Mouse (Mus musculus) forebrain, embryonic 15.5 days (tissue): ENCODE data around the gene Hephl1. TPM values are rescaled to one million over a fixed set of nuclear protein-coding genes. Genes with fewer than 3 reads are reported as not detected.
"Not testable (repeated sequence)": the region's sequence is repeated elsewhere in the genome, so short reads cannot be mapped to it uniquely, and the experiment has no call there.

Source experiments
- ATAC-seq: fragments of 200-750 bp; cut with Nextera tagmentation; replicated peaks from 2 replicates; pipeline ENCODE4 v1.8.0; 2017; ENCODE audit warnings: mild to moderate bottlenecking, moderate TSS enrichment, moderate library complexity
- H3K27ac ChIP-seq: fragments of 300-500 bp; sonication (generic); replicated peaks from 2 replicates; pipeline ENCODE4 v1.5.1; 2015; ENCODE audit warnings: mild to moderate bottlenecking, inconsistent platforms
- H3K27me3 ChIP-seq: fragments of 300-500 bp; sonication (generic); 2 replicates; pipeline ENCODE4 v1.6.1; 2015; ENCODE audit warnings: inconsistent platforms
- H3K36me3 ChIP-seq: fragments of 300-500 bp; sonication (generic); 2 replicates; pipeline ENCODE4 v1.6.1; 2015; ENCODE audit warnings: mild to moderate bottlenecking, inconsistent platforms
- H3K4me1 ChIP-seq: fragments of 300-500 bp; sonication (generic); 2 replicates; pipeline ENCODE4 v1.6.1; 2015; ENCODE audit warnings: inconsistent platforms
- H3K4me2 ChIP-seq: fragments of 300-500 bp; sonication (generic); replicated peaks from 2 replicates; pipeline ENCODE4 v1.6.1; 2015; ENCODE audit warnings: mild to moderate bottlenecking, inconsistent platforms
- H3K4me3 ChIP-seq: fragments of 300-500 bp; sonication (generic); 2 replicates; pipeline ENCODE4 v1.5.1; 2015; ENCODE audit warnings: mild to moderate bottlenecking, inconsistent platforms
- H3K9ac ChIP-seq: fragments of 300-500 bp; sonication (generic); replicated peaks from 2 replicates; pipeline ENCODE4 v1.6.1; 2015; ENCODE audit warnings: mild to moderate bottlenecking, inconsistent platforms
- H3K9me3 ChIP-seq: fragments of 300-500 bp; sonication (generic); 2 replicates; pipeline ENCODE4 v1.6.1; 2016; ENCODE audit warnings: inconsistent platforms
- WGBS: fragments of 180-500 bp; shearing (Covaris S2); methylation state at CpG from one replicate; pipeline ENCODE4 v1.1.7; 2015; ENCODE audit warnings: mixed read lengths; 5-methylcytosine and 5-hydroxymethylcytosine counted together
- polyA plus RNA-seq: library from polyadenylated mRNA; unstranded; fragments of >200 nt; fragmentation: Nextera tagmentation; extraction: Ambion mirVana; gene quantifications from 2 replicates; pipeline ENCODE4 v1.2.1, GENCODE M21; 2015

Hephl1 gene
- polyA plus RNA-seq, 1 experiment from 2014 or later, result not detected

DNA sequence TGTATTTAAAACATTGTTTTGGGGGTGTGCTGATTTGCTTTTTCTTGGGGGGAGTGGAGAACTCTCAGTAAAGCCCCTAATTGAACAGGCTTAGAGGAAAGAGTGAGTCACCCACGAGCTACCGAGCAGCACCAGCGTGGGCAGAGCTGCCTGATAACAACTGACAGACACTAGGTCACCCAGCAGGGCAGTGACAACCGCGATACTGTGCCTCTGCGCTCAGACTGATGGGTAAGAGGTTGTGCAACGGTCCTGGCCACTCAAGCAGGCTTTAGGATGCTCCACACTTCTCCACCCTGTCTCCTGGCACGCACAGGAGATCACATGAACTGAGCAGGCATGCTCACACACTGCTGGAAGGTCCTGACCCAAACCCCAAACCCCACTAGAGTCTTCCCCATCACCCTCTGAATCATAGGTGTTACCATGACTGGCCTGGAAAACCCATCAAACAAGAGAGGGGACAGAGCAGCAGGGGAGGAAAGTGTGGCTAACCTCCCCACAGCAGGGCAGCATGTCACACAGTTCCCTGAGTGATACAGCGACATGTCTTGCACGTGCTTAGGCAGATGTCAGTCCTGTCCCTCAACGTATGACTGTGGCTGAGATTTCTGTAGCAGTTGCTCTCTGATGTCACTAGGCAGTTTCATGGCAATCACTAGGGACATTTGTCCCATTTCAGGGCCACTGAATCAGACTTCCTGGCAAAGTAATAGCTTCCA lies 8.2 kb downstream of the Hephl1 start:
- no peak overlapping the region for H3K4me3 ChIP-seq
- H3K27me3 ChIP-seq, result no peaks in the 10 kb centered on the region
- no peaks in the 10 kb centered on the region for H3K9me3 ChIP-seq
- H3K27ac ChIP-seq, result no peak overlapping the region
- no peaks in the 10 kb centered on the region for H3K4me1 ChIP-seq
- no peak overlapping the region for H3K4me2 ChIP-seq
- no peak for ATAC-seq
- H3K9ac ChIP-seq, result no peak overlapping the region
- no peaks in the 10 kb centered on the region for H3K36me3 ChIP-seq
- WGBS, result 70% methylated on average over 11 of the region's 11 CpGs

DNA sequence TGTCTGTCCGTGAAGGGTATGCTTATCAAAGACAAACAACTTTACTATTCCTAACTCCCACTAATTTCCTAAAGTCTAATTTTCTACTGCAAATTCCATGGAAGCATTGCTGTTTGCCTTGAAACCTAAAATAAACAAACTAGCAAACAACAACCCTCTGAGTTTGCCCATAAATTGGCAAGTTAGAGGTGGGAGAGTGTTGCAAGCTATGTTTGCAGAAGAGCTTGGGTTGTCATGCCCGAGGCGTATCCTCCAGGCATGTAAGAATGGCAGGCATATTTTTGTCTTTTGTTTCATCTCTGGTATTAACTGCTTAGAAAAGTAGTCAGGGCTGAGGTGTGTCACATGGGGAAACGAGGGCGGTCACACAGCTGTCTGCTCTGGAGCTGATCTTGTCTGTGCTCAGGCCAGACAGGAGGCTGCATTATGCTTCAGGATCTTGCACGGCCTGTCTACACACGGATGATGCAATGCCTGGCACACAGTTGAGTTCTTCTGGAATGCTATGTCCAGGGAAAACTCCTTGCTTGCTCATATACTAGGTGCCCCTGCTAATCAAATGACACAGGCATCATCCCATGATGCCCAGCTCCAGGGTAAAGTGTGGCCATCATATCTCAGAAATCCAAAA lies 10.3 kb downstream of the Hephl1 start:
- Histone ChIP-seq H3K27me3 (no peaks in the 10 kb centered on the region), H3K9me3 (no peaks in the 10 kb centered on the region), H3K4me3 (no peak overlapping the region), H3K9ac (no peak overlapping the region), H3K4me1 (no peaks in the 10 kb centered on the region), H3K36me3 (no peaks in the 10 kb centered on the region), H3K4me2 (no peak overlapping the region), H3K27ac (no peak overlapping the region)
- 82% methylated on average over 7 of the region's 7 CpGs for WGBS
- ATAC-seq, result no peak

DNA sequence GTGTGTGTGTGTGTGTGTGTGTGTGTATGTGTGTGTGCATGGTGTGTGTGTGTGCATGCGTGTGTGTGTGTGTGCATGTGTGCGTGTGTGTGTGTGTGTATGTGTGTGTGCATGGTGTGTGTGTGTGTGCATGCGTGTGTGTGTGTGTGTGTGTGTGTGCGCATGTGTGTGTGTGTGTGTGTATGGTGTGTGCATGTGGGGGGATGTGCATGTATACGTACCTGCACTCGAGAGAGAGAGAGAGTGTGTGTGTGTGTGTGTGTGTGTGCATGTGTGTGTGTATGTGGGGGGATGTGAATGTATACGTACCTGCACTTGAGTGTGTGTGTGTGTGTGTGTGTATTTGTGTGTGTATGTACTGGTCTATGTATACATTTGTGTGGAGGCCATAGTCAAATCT lies 13.5 kb downstream of the Hephl1 start:
- not testable (repeated sequence) for H3K9ac ChIP-seq, H3K27me3 ChIP-seq, H3K9me3 ChIP-seq, H3K27ac ChIP-seq, H3K4me2 ChIP-seq, H3K4me3 ChIP-seq, H3K36me3 ChIP-seq, H3K4me1 ChIP-seq, ATAC-seq
- WGBS, result 88% methylated on average over 7 of the region's 7 CpGs

DNA sequence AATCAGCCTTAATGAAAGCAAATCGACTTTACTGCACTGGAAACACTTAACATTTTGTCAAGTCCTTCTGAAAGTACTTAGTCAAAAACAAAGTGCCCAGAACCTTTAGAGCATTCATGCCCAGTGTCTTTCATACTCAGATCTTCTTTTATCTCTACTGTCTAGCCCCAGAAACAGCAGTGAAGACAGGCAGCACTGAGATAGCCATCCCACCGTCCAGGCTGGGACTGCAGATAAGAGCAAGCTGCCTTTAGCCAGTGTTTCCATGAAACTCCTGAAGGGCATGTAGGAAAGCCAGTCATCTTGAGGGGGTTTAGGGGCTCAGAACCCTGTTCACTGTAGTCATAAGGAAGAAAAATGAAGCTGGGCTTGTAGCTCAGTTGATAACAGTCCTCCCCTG lies 14.7 kb downstream of the Hephl1 start:
- H3K36me3 ChIP-seq, result no peaks in the 10 kb centered on the region
- no peak overlapping the region for H3K4me2 ChIP-seq
- no peaks in the 10 kb centered on the region for H3K9me3 ChIP-seq
- 88% methylated on average over 2 of the region's 2 CpGs for WGBS
- ATAC-seq, result no peak
- H3K4me3 ChIP-seq, result no peak overlapping the region
- H3K4me1 ChIP-seq, result no peaks in the 10 kb centered on the region
- no peaks in the 10 kb centered on the region for H3K27me3 ChIP-seq
- no peak overlapping the region for H3K27ac ChIP-seq
- no peak overlapping the region for H3K9ac ChIP-seq

DNA sequence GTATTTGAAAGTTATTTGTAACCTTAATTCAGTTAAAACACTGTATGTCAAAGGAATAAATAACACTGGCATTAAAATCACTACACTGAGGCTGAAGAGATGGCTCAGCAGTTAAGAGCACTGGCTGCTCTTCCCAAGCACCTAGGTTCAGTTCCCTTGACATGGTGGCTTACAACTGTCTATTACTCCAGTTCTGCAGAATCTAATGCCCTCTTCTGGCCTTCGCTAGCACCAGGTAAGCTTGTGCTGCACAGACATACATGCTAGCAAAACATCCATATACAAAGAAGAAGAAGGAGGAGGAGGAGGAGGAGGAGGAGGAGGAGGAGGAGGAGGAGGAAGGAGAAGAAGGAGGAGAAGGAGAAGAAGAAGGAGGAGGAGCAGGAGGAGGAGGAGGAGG lies 15.7 kb downstream of the Hephl1 start:
- no peak for ATAC-seq
- no peak overlapping the region for H3K4me2 ChIP-seq
- H3K36me3 ChIP-seq, result no peaks in the 10 kb centered on the region
- no peaks in the 10 kb centered on the region for H3K4me1 ChIP-seq
- no peak overlapping the region for H3K9ac ChIP-seq
- H3K9me3 ChIP-seq, result no peaks in the 10 kb centered on the region
- WGBS, result 55% methylated on average over 1 of the region's 1 CpGs
- no peaks in the 10 kb centered on the region for H3K27me3 ChIP-seq
- H3K27ac ChIP-seq, result no peak overlapping the region
- no peak overlapping the region for H3K4me3 ChIP-seq

DNA sequence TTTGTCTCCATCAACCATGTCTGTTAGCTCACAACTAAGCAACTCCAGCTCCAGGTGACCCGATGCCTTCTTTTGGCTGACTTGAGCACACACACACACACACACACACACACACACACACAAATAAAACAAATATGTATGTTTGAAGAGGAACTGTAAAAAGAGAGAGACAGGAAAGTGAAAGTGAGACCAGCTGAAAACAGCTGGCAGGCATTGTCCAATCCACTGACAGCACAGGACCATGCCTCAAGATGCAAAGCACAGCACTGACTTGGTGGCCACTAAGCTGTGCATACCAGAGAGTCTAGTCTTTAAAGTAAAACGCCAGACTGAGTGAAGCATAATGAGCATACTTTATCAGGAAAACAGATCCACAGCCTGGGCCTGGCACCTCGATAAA lies 16.7 kb downstream of the Hephl1 start:
- H3K4me2 ChIP-seq, result no peak overlapping the region
- no peaks in the 10 kb centered on the region for H3K27me3 ChIP-seq
- 73% methylated on average over 3 of the region's 3 CpGs for WGBS
- no peaks in the 10 kb centered on the region for H3K4me1 ChIP-seq
- H3K9ac ChIP-seq, result no peak overlapping the region
- H3K4me3 ChIP-seq, result no peak overlapping the region
- H3K27ac ChIP-seq, result no peak overlapping the region
- ATAC-seq, result no peak
- no peaks in the 10 kb centered on the region for H3K36me3 ChIP-seq
- no peaks in the 10 kb centered on the region for H3K9me3 ChIP-seq

DNA sequence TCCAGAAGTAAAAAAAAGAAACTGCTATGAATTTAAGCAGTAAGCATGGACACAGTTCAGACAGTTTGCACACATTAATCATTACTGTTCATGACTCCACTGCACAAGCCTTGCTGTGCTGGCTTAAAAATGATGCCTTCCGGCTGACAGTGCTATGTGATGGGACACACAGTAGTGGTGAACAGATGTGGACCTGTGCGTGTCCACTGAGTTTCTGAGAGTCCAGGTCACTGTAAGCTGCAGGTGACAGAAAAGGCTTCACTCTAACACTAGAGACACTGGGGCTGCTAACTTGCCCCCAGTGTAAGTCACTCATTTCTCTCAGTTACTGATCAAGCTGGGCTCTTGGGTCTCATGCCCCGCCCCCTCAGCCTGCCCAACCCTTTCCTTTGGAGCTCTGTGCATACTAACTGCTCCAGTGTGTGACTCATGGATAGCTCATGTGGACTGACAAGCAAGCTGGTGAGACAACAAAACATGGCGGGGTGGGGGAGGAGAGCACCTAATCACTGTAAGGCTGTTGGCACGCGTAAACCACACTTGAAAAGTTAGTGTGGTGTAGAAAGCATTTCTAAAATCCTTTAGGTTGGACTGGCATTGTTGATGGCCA lies 43.1 kb downstream of the Hephl1 start:
- H3K36me3 ChIP-seq, result no peaks in the 10 kb centered on the region
- H3K27me3 ChIP-seq, result no peaks in the 10 kb centered on the region
- no peak overlapping the region for H3K9ac ChIP-seq
- no peak overlapping the region for H3K27ac ChIP-seq
- ATAC-seq, result no peak
- no peaks in the 10 kb centered on the region for H3K9me3 ChIP-seq
- no peak overlapping the region for H3K4me3 ChIP-seq
- no peaks in the 10 kb centered on the region for H3K4me1 ChIP-seq
- 78% methylated on average over 6 of the region's 6 CpGs for WGBS
- H3K4me2 ChIP-seq, result no peak overlapping the region

DNA sequence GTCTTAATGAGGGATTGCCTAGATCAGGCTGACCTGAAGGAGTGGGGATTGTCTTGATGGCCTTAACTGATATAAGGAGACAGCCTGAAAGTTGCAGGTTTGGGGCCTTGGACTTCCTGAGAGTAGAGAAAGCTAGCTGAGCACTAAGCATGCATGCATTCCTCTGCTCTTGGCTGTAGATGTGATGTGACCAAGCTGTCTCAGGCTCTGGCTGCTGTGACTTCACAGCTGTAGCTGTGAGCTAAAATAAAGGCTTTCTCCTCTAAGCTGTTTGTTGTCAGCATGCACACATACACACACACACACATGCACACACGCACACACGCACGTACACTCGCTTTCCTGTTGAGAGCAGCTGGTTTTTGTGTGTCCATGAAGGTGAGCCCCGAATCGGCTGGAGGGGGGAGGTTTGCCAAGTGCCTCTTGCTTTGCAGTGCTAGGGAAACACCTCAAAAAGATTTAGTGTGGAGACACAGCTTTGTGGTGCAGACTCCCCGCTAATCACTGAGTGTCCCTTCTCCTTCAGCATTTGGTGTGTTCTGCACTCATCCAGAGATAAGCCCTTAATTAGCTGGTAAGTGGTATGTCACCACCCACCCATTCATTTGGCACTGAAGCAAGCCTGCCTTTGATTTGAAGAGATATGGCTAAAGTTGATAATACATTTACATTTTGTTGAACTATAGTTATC lies 43.8 kb downstream of the Hephl1 start:
- no peak overlapping the region for H3K4me2 ChIP-seq
- no peak overlapping the region for H3K4me3 ChIP-seq
- H3K9ac ChIP-seq, result no peak overlapping the region
- no peak for ATAC-seq
- no peak overlapping the region for H3K27ac ChIP-seq
- WGBS, result 62% methylated on average over 7 of the region's 7 CpGs
- H3K4me1 ChIP-seq, result no peaks in the 10 kb centered on the region
- no peaks in the 10 kb centered on the region for H3K9me3 ChIP-seq
- no peaks in the 10 kb centered on the region for H3K27me3 ChIP-seq
- no peaks in the 10 kb centered on the region for H3K36me3 ChIP-seq

DNA sequence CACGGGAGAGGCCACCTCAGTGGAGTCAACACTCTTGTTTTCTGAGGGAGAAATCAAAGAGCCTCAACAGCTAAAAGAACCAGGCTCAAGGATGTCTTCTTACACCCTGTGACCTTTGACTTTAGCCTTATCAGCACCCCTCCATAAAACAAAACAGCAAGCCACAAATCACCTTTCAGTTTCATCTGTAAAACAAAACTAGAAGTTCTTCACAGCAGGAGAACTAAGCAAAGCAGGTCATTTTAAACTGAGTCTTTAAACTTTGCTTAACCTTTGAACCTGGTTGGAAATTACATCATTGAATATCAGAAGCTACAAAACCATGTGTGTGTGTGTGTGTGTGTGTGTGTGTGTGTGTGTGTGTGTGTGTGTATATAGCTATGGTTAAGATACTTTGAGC lies 47.7 kb downstream of the Hephl1 start:
- H3K4me2 ChIP-seq, result no peak overlapping the region
- no peak overlapping the region for H3K9ac ChIP-seq
- H3K9me3 ChIP-seq, result no peaks in the 10 kb centered on the region
- H3K27ac ChIP-seq, result no peak overlapping the region
- no peaks in the 10 kb centered on the region for H3K4me1 ChIP-seq
- H3K4me3 ChIP-seq, result no peak overlapping the region
- 16% methylated on average over 1 of the region's 1 CpGs for WGBS
- H3K27me3 ChIP-seq, result no peaks in the 10 kb centered on the region
- H3K36me3 ChIP-seq, result no peaks in the 10 kb centered on the region
- ATAC-seq, result no peak

DNA sequence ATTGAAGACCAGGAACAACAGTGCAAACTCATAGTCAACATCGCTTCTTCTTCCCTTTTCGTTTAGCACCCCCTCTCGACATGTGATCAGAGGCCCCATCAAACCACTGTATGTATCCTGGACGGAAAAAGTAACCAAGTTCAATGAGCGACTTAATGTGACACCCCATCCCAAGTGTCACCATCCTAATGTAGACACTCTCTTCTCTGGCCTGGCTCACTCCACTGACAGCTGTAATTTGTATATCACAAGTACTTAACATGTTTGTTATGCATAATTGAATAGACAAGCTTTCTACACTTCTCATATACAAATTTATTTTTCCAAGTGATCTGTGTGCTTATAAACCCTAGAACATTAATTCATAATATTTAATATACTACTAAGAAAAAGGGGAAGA lies 51.1 kb downstream of the Hephl1 start:
- WGBS, result 91% methylated on average over 5 of the region's 5 CpGs

DNA sequence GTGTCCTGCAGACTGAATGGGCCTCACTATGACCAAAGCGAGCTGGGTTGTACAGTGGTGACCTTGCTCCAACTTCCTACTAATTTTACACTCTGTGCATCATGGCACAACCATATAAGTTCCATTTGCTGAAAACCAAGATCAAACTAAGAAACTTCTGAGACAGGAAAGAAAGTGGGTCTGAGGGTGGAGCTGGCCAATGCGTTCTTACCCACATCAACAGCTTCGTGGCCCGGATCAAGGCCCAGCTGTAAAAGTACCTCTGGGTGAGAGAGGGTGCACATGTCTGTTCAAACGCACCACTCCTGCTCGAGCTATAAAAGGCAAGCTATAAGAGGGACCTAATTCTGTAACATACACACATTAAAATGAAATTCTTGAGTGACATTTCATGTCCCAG lies 51.9 kb downstream of the Hephl1 start:
- no peaks in the 10 kb centered on the region for H3K4me1 ChIP-seq
- H3K9ac ChIP-seq, result no peak overlapping the region
- no peak for ATAC-seq
- H3K36me3 ChIP-seq, result no peaks in the 10 kb centered on the region
- no peak overlapping the region for H3K4me3 ChIP-seq
- H3K9me3 ChIP-seq, result no peaks in the 10 kb centered on the region
- 89% methylated on average over 6 of the region's 6 CpGs for WGBS
- H3K4me2 ChIP-seq, result no peak overlapping the region
- no peaks in the 10 kb centered on the region for H3K27me3 ChIP-seq
- H3K27ac ChIP-seq, result no peak overlapping the region

More for the DNA sequence above, 51.1 kb downstream of the Hephl1 start:
- no peaks in the 10 kb centered on the region for H3K27me3 ChIP-seq
- no peak overlapping the region for H3K4me3 ChIP-seq
- H3K36me3 ChIP-seq, result no peaks in the 10 kb centered on the region
- no peaks in the 10 kb centered on the region for H3K9me3 ChIP-seq
- H3K27ac ChIP-seq, result no peak overlapping the region
- H3K4me1 ChIP-seq, result no peaks in the 10 kb centered on the region
- no peak overlapping the region for H3K9ac ChIP-seq
- H3K4me2 ChIP-seq, result no peak overlapping the region
- no peak for ATAC-seq

DNA sequence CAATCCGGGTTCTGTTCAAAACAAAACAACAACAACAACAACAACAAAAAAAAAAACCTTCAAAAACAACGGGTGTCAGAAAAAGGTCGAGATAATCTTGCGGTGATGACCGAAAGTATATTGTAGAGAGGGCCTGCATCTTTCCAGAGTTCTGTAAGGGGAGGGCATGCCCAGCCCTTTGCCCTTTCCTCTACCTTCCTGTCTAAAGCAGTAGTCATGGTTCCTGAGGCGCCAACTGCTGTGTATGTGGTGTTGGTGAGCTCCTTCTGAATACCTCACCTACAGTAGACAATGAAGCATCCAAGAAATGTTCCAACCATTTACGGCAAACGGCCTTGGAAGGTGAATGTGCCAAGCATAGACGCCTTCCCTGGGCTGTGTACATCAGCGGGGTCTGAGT lies 66.2 kb downstream of the Hephl1 start:
- 38% methylated on average over 10 of the region's 10 CpGs for WGBS
- H3K4me1 ChIP-seq, result peaks cover 40% of the 10 kb centered on the region
- peak; percentile 18; the same call in 1 of the 2 replicates for ATAC-seq
- no peaks in the 10 kb centered on the region for H3K9me3 ChIP-seq
- H3K36me3 ChIP-seq, result no peaks in the 10 kb centered on the region
- peak overlapping the region; percentile 72 for H3K9ac ChIP-seq
- peak overlapping the region; percentile 88 for H3K4me3 ChIP-seq
- H3K27ac ChIP-seq, result peak overlapping the region; percentile 96
- H3K27me3 ChIP-seq, result no peaks in the 10 kb centered on the region
- peak overlapping the region; percentile 69 for H3K4me2 ChIP-seq
